Mouse (Mus musculus) intestine, postnatal 0 days (tissue): ENCODE measurements around the gene Myct1. TPM values are rescaled to one million over a fixed set of nuclear protein-coding genes. Genes with fewer than 3 reads are reported as not detected.
A peak's percentile ranks its signal among the peaks of the same experiment; 100 is the strongest.

ENCODE experiments used
- ATAC-seq: fragments of 200-750 bp; cut with Nextera tagmentation; 2 replicates; pipeline ENCODE4 v1.8.0; 2017; ENCODE audit warnings: mild to moderate bottlenecking, moderate TSS enrichment, moderate library complexity
- H3K27ac ChIP-seq: fragments of 300-500 bp; sonication (generic); 2 replicates; pipeline ENCODE4 v1.5.1; 2014; ENCODE audit warnings: mild to moderate bottlenecking, low read depth, low read length, moderate library complexity
- H3K27me3 ChIP-seq: fragments of 300-500 bp; sonication (generic); replicated peaks from 2 replicates; pipeline ENCODE4 v1.6.1; 2014; ENCODE audit warnings: low read length, mixed read lengths; ENCODE audit not compliant: control insufficient read depth, insufficient read depth
- H3K36me3 ChIP-seq: fragments of 300-500 bp; sonication (generic); 2 replicates; pipeline ENCODE4 v1.6.1; 2014; ENCODE audit warnings: mild to moderate bottlenecking, moderate library complexity; ENCODE audit not compliant: control insufficient read depth, insufficient read depth
- H3K4me1 ChIP-seq: fragments of 300-500 bp; sonication (generic); replicated peaks from 2 replicates; pipeline ENCODE4 v1.6.1; 2014; ENCODE audit warnings: antibody characterized with exemption, low read length, mixed read lengths; ENCODE audit not compliant: control insufficient read depth, insufficient read depth
- H3K4me2 ChIP-seq: fragments of 300-500 bp; sonication (generic); replicated peaks from 2 replicates; pipeline ENCODE4 v1.6.1; 2014; ENCODE audit warnings: low read depth, mild to moderate bottlenecking, moderate library complexity
- H3K4me3 ChIP-seq: fragments of 300-500 bp; sonication (generic); 2 replicates; pipeline ENCODE4 v1.5.1; 2014; ENCODE audit warnings: low read depth, low read length
- H3K9ac ChIP-seq: fragments of 300-500 bp; sonication (generic); 2 replicates; pipeline ENCODE4 v1.6.1; 2014; ENCODE audit warnings: mild to moderate bottlenecking, low read depth, low read length
- H3K9me3 ChIP-seq: fragments of 300-500 bp; sonication (generic); 2 replicates; pipeline ENCODE4 v1.6.1; 2016; ENCODE audit warnings: mixed run types; ENCODE audit not compliant: control insufficient read depth
- CTCF ChIP-seq: sonication (generic); IDR thresholded peaks from 2 replicates; pipeline ENCODE4 v1.5.1; 2016; ENCODE audit warnings: low read depth, mild to moderate bottlenecking, control low read depth, antibody characterized with exemption, moderate library complexity
- WGBS: fragments of 180-500 bp; shearing (Covaris S2); extraction: QIAGEN DNeasy Blood & Tissue Kit; methylation state at CpG from one replicate; pipeline ENCODE4 v1.1.7; 2014; 5-methylcytosine and 5-hydroxymethylcytosine counted together
- polyA plus RNA-seq: library from polyadenylated mRNA; unstranded; fragments of >200 nt; fragmentation: Nextera tagmentation; extraction: Ambion mirVana; gene quantifications from 2 replicates; pipeline ENCODE4 v1.2.1, GENCODE M21; 2015

The Myct1 gene
- polyA plus RNA-seq, 1 experiment from 2014 or later, result 3.7 TPM

DNA sequence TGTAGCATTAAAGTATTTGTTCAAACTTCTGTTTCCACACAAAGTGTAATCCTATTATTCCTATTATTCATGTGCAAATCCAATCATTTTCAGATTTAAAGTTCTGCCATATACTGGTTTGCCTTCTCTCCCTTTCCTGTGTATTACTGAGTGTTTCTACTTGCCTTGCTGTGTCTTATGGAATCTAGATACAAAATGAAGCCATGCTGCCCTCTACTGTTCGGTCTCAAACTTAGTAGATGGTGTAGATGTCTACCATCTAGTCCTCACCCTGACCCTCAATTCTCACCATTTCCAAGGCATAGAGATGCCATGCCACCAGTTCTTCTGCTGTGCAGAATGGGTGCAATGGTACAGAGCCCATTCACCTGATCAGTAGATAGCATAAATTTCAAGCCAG lies 40.8 kb downstream of the Myct1 start:
- Histone ChIP-seq H3K27ac (no peak overlapping the region), H3K36me3 (no peaks in the 10 kb centered on the region), H3K4me2 (no peak overlapping the region), H3K4me1 (no peaks in the 10 kb centered on the region), H3K27me3 (no peaks in the 10 kb centered on the region), H3K9me3 (no peaks in the 10 kb centered on the region), H3K4me3 (no peak overlapping the region), H3K9ac (no peak overlapping the region)
- TF ChIP-seq CTCF, result peak; percentile 63
- ATAC-seq, result no peak
- 33% methylated on average over 1 of the region's 1 CpGs for WGBS

DNA sequence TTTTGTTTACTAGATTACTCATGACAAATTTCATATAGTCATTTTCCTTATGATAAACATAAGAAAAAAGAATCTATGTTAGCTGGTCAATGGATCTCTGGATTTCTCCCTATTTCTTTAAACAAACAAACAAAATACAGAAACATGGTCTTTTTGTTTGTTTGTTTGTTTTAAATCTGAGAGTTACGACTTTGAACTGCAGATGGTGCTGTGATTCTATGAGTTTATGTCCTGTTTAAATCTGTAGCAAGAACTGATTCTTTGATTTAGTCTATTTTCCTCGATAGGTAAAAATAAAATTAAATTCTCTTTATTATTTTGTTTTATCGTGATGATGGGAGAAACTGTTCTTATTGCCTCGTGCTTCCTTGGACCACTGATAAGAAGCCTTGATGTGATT lies 43.7 kb downstream of the Myct1 start:
- Histone ChIP-seq H3K9ac (no peak overlapping the region), H3K27me3 (no peaks in the 10 kb centered on the region), H3K36me3 (no peaks in the 10 kb centered on the region), H3K4me3 (no peak overlapping the region), H3K4me2 (no peak overlapping the region), H3K4me1 (no peaks in the 10 kb centered on the region), H3K9me3 (no peaks in the 10 kb centered on the region), H3K27ac (no peak overlapping the region)
- no peak for ATAC-seq
- 74% methylated on average over 4 of the region's 4 CpGs for WGBS
- no peak for TF ChIP-seq CTCF

- H3K9me3 ChIP-seq, result no peaks in the 10 kb centered on the region
- H3K4me1 ChIP-seq, result no peaks in the 10 kb centered on the region
- H3K9ac ChIP-seq, result no peak within 1 kb of the TSS
- no peak within 1 kb of the TSS for H3K4me3 ChIP-seq
- no peak for TF ChIP-seq CTCF
- no peak within 1 kb of the TSS for H3K27ac ChIP-seq
- ATAC-seq, result no peak
- 28% methylated on average over 8 of the region's 8 CpGs for WGBS
- H3K36me3 ChIP-seq, result no peaks in the 10 kb centered on the region
- no peak within 1 kb of the TSS for H3K4me2 ChIP-seq
- no peaks in the 10 kb centered on the region for H3K27me3 ChIP-seq
Observed at GRCm38 (mm10) chr10:5639112-5639511, 45.5 kb downstream of the Myct1 start, which contains the start of gene Vip. Gene Vip, plus strand, starts transcription at chr10:5639218.

Other genes starting within 250 kb of the Myct1 start
- 4.3 and 5.7 TPM in 2 replicates for gene Syne1, start 42.3 kb upstream of the Myct1 start, polyA plus RNA-seq
- 33.8 and 35.6 TPM in 2 replicates for gene Vip, start 45.4 kb downstream of the Myct1 start, polyA plus RNA-seq
- 12.2 and 14.6 TPM in 2 replicates for gene Fbxo5, start 211.8 kb downstream of the Myct1 start, polyA plus RNA-seq
- 9.3 and 10.5 TPM in 2 replicates for gene Mtrf1l, start 230.1 kb downstream of the Myct1 start, polyA plus RNA-seq